Mouse (Mus musculus): ENCODE data around the gene Otud5.

DNA sequence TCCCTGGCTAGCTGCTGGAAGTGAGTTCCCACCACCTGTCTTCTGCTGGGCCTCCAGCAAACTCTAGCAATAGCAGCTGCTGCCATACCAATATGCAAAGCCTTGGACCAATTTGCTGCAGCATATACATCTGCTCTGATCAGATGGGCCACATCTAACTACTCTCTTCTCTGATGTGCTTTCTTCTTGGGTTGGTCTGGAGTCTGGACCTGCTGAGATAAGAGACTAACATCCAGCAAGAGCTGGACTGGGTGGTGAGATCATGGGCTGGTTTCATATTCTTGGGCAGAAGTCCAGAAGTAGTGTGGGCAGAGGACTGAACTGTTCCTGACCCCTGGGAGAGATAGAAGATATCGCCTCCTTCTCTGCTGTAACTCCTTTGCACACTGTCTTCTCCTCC is 4.0 kb upstream of the Otud5 start:
- TF ChIP-seq POLR2A (IDR thresholded peaks at IDR 0.05; ENCODE audit: borderline replicate concordance, extremely low read depth, low read depth, low read length) (no peak), CTCF (IDR thresholded peaks at IDR 0.05; ENCODE audit: insufficient read depth, low read length) (no peak)

All from lung, adult 2 months (tissue).